Mouse (Mus musculus) frontal cortex, postnatal 36 days (tissue): ENCODE data around the gene Fdx1l.
"Not testable (repeated sequence)": the region's sequence is repeated elsewhere in the genome, so short reads cannot be mapped to it uniquely, and the experiment has no call there.

Experiments used
- DNase-seq, 2 experiments: peaks; one replicate each; pipeline ENCODE4 v3.0.0; 2022; ENCODE audit warnings: low spot score in 2 of 2

Gene Fdx1l

GRCm38 (mm10) chr9:21074173-21074572 is 759 bp upstream of the Fdx1l start:
- DNase-seq, result no peak

GRCm38 (mm10) chr9:21072641-21073040 is 773 bp downstream of the Fdx1l start:
- DNase-seq, result peak in 1 of 2 experiments; percentile 31

GRCm38 (mm10) chr9:21067006-21067684 is 6.3 kb downstream of the Fdx1l start, which contains the start of gene Zglp1:
Gene Zglp1, minus strand, starts transcription at chr9:21067093.
- no peak for DNase-seq

GRCm38 (mm10) chr9:21062928-21063327 is 10.5 kb downstream of the Fdx1l start:
- peak; percentile 73 to 80 for DNase-seq

GRCm38 (mm10) chr9:21051578-21051977 is 21.8 kb downstream of the Fdx1l start:
- no peak for DNase-seq

GRCm38 (mm10) chr9:21045235-21045634 is 28.2 kb downstream of the Fdx1l start:
- DNase-seq, result no peak

- DNase-seq, result not testable (repeated sequence)
Measured at GRCm38 (mm10) chr9:21044785-21045184, 28.6 kb downstream of the Fdx1l start.

- DNase-seq, result no peak
Measured at GRCm38 (mm10) chr9:21043563-21043962, 29.9 kb downstream of the Fdx1l start.

- peak; percentile 80 to 85 for DNase-seq
Measured at GRCm38 (mm10) chr9:21041308-21041707, 32.1 kb downstream of the Fdx1l start.

- no peak for DNase-seq
Measured at GRCm38 (mm10) chr9:21039779-21040178, 33.6 kb downstream of the Fdx1l start.

- DNase-seq, result peak; percentile 45 to 50
Measured at GRCm38 (mm10) chr9:21037481-21037891, 35.9 kb downstream of the Fdx1l start.

GRCm38 (mm10) chr9:21036666-21037065 is 36.7 kb downstream of the Fdx1l start:
- peak in 1 of 2 experiments; percentile 26 for DNase-seq

- no peak for DNase-seq
Measured at GRCm38 (mm10) chr9:21036161-21036560, 37.3 kb downstream of the Fdx1l start.

- DNase-seq, result peak in 1 of 2 experiments; percentile 22
Measured at GRCm38 (mm10) chr9:21035586-21035985, 37.8 kb downstream of the Fdx1l start.

GRCm38 (mm10) chr9:21034481-21035085 is 38.8 kb downstream of the Fdx1l start:
- DNase-seq, result peak in 1 of 2 experiments; percentile 15

GRCm38 (mm10) chr9:21033136-21033535 is 40.3 kb downstream of the Fdx1l start:
- peak; percentile 63 to 77 for DNase-seq

- DNase-seq, result no peak
Measured at GRCm38 (mm10) chr9:21032491-21032890, 40.9 kb downstream of the Fdx1l start.

GRCm38 (mm10) chr9:21031896-21032351 is 41.5 kb downstream of the Fdx1l start, which contains the start of gene Icam5:
Gene Icam5, plus strand, starts transcription at chr9:21032073.
- peak; percentile 85 to 90 for DNase-seq

GRCm38 (mm10) chr9:21031251-21031895 is 42.0 kb downstream of the Fdx1l start:
- DNase-seq, result peak; percentile 86 to 89

- peak; percentile 70 to 83 for DNase-seq
Measured at GRCm38 (mm10) chr9:21030781-21031250, 42.6 kb downstream of the Fdx1l start.

- no peak for DNase-seq
Measured at GRCm38 (mm10) chr9:21030055-21030600, 43.3 kb downstream of the Fdx1l start.
